Mouse (Mus musculus) heart, embryonic 13.5 days (tissue): Measurements from ENCODE around the gene Crim1. TPM values are rescaled to one million over a fixed set of nuclear protein-coding genes. Genes with fewer than 3 reads are reported as not detected.
"Not testable (repeated sequence)": the region's sequence is repeated elsewhere in the genome, so short reads cannot be mapped to it uniquely, and the experiment has no call there.

ENCODE experiments used
- ATAC-seq: fragments of 200-750 bp; cut with Nextera tagmentation; 2 replicates; pipeline ENCODE4 v1.8.0; 2017; ENCODE audit warnings: moderate TSS enrichment; ENCODE audit not compliant: insufficient number of reproducible peaks, low FRiP score, low TSS enrichment; ENCODE audit errors: extremely low read depth
- H3K27ac ChIP-seq: fragments of 300-500 bp; sonication (generic); replicated peaks from 2 replicates; pipeline ENCODE4 v1.5.1; 2015; ENCODE audit warnings: moderate library complexity, mild to moderate bottlenecking, inconsistent platforms
- H3K27me3 ChIP-seq: fragments of 300-500 bp; sonication (generic); replicated peaks from 2 replicates; pipeline ENCODE4 v1.6.1; 2015; ENCODE audit warnings: mild to moderate bottlenecking, inconsistent platforms
- H3K36me3 ChIP-seq: fragments of 300-500 bp; sonication (generic); 2 replicates; pipeline ENCODE4 v1.6.1; 2015; ENCODE audit warnings: mild to moderate bottlenecking, inconsistent platforms
- H3K4me1 ChIP-seq: fragments of 300-500 bp; sonication (generic); 2 replicates; pipeline ENCODE4 v1.6.1; 2015; ENCODE audit warnings: inconsistent platforms
- H3K4me2 ChIP-seq: fragments of 300-500 bp; sonication (generic); 2 replicates; pipeline ENCODE4 v1.6.1; 2015; ENCODE audit warnings: inconsistent platforms, mild to moderate bottlenecking, moderate library complexity
- H3K4me3 ChIP-seq: fragments of 300-500 bp; sonication (generic); 2 replicates; pipeline ENCODE4 v1.5.1; 2015; ENCODE audit warnings: moderate library complexity, mild to moderate bottlenecking, inconsistent platforms
- H3K9ac ChIP-seq: fragments of 300-500 bp; sonication (generic); 2 replicates; pipeline ENCODE4 v1.6.1; 2015; ENCODE audit warnings: inconsistent platforms, mild to moderate bottlenecking, moderate library complexity
- H3K9me3 ChIP-seq: fragments of 300-500 bp; sonication (generic); 2 replicates; pipeline ENCODE4 v1.6.1; 2016; ENCODE audit warnings: inconsistent platforms
- WGBS: fragments of 180-500 bp; shearing (Covaris S2); methylation state at CpG from one replicate; pipeline ENCODE4 v1.1.7; 2015; ENCODE audit warnings: mixed read lengths; 5-methylcytosine and 5-hydroxymethylcytosine counted together
- polyA plus RNA-seq: library from polyadenylated mRNA; unstranded; fragments of >200 nt; fragmentation: Nextera tagmentation; extraction: Ambion mirVana; gene quantifications from 2 replicates; pipeline ENCODE4 v1.2.1, GENCODE M21; 2015

Crim1 gene
- polyA plus RNA-seq, 1 experiment from 2014 or later: 2.1 TPM

- WGBS: 92% methylated on average over 2 of the region's 2 CpGs
- H3K9me3 ChIP-seq, H3K36me3 ChIP-seq, H3K4me3 ChIP-seq, ATAC-seq, H3K27ac ChIP-seq, H3K4me2 ChIP-seq, H3K27me3 ChIP-seq, H3K9ac ChIP-seq: not testable (repeated sequence)
- H3K4me1 ChIP-seq: peaks cover 30% of the 10 kb centered on the region
Observed at GRCm38 (mm10) chr17:78253587-78253986, 53.5 kb downstream of the Crim1 start.

- Histone ChIP-seq H3K9ac (no peak overlapping the region), H3K27ac (no peak overlapping the region), H3K9me3 (no peaks in the 10 kb centered on the region), H3K4me1 (peaks cover 23% of the 10 kb centered on the region), H3K4me2 (no peak overlapping the region), H3K36me3 (no peaks in the 10 kb centered on the region), H3K27me3 (no peaks in the 10 kb centered on the region), H3K4me3 (no peak overlapping the region)
- WGBS: 66% methylated on average over 8 of the region's 8 CpGs
- no peak for ATAC-seq
Observed at GRCm38 (mm10) chr17:78254256-78254655, 54.2 kb downstream of the Crim1 start.

- Histone ChIP-seq H3K27ac (no peak overlapping the region), H3K27me3 (no peaks in the 10 kb centered on the region), H3K4me1 (peaks cover 13% of the 10 kb centered on the region), H3K4me3 (no peak overlapping the region), H3K36me3 (no peaks in the 10 kb centered on the region), H3K4me2 (no peak overlapping the region), H3K9me3 (no peaks in the 10 kb centered on the region), H3K9ac (no peak overlapping the region)
- 92% methylated on average over 9 of the region's 9 CpGs for WGBS
- ATAC-seq: no peak
Observed at GRCm38 (mm10) chr17:78255711-78256110, 55.7 kb downstream of the Crim1 start.

- no peaks in the 10 kb centered on the region for H3K36me3 ChIP-seq
- H3K27ac ChIP-seq: no peak overlapping the region
- no peak overlapping the region for H3K4me3 ChIP-seq
- no peaks in the 10 kb centered on the region for H3K27me3 ChIP-seq
- WGBS: 85% methylated on average over 8 of the region's 8 CpGs
- ATAC-seq: no peak
- H3K9ac ChIP-seq: no peak overlapping the region
- no peaks in the 10 kb centered on the region for H3K9me3 ChIP-seq
- H3K4me2 ChIP-seq: no peak overlapping the region
- peaks cover 8% of the 10 kb centered on the region for H3K4me1 ChIP-seq
Observed at GRCm38 (mm10) chr17:78256534-78256933, 56.5 kb downstream of the Crim1 start.

- Histone ChIP-seq H3K4me3 (no peak overlapping the region), H3K27me3 (no peaks in the 10 kb centered on the region), H3K4me1 (0 out of 2 replicates have a peak, but pooled peaks cover 3% of the 10 kb centered on the region), H3K9me3 (no peaks in the 10 kb centered on the region), H3K9ac (no peak overlapping the region), H3K27ac (no peak overlapping the region), H3K36me3 (no peaks in the 10 kb centered on the region), H3K4me2 (no peak overlapping the region)
- ATAC-seq: no peak
- WGBS: 85% methylated on average over 4 of the region's 4 CpGs
Observed at GRCm38 (mm10) chr17:78261684-78262083, 61.6 kb downstream of the Crim1 start.

- WGBS: 67% methylated on average over 11 of the region's 11 CpGs
- no peaks in the 10 kb centered on the region for H3K9me3 ChIP-seq
- no peak overlapping the region for H3K27ac ChIP-seq
- no peak overlapping the region for H3K9ac ChIP-seq
- no peak overlapping the region for H3K4me2 ChIP-seq
- no peak for ATAC-seq
- H3K36me3 ChIP-seq: no peaks in the 10 kb centered on the region
- H3K4me1 ChIP-seq: peaks cover 10% of the 10 kb centered on the region
- no peaks in the 10 kb centered on the region for H3K27me3 ChIP-seq
- H3K4me3 ChIP-seq: no peak overlapping the region
Observed at GRCm38 (mm10) chr17:78264116-78264515, 64.1 kb downstream of the Crim1 start.

- Histone ChIP-seq H3K4me1 (peaks cover 10% of the 10 kb centered on the region), H3K9ac (no peak overlapping the region), H3K36me3 (no peaks in the 10 kb centered on the region), H3K27ac (no peak overlapping the region), H3K4me3 (no peak overlapping the region), H3K27me3 (no peaks in the 10 kb centered on the region), H3K9me3 (no peaks in the 10 kb centered on the region), H3K4me2 (no peak overlapping the region)
- no peak for ATAC-seq
- WGBS: 82% methylated on average over 7 of the region's 7 CpGs
Observed at GRCm38 (mm10) chr17:78265135-78265534, 65.1 kb downstream of the Crim1 start.

- Histone ChIP-seq H3K36me3 (no peaks in the 10 kb centered on the region), H3K4me1 (peaks cover 10% of the 10 kb centered on the region), H3K27me3 (no peaks in the 10 kb centered on the region), H3K9ac (no peak overlapping the region), H3K9me3 (no peaks in the 10 kb centered on the region), H3K27ac (no peak overlapping the region), H3K4me3 (no peak overlapping the region), H3K4me2 (no peak overlapping the region)
- WGBS: 82% methylated on average over 2 of the region's 2 CpGs
- ATAC-seq: no peak
Observed at GRCm38 (mm10) chr17:78266271-78266670, 66.2 kb downstream of the Crim1 start.

- no peak for ATAC-seq
- Histone ChIP-seq H3K9me3 (no peaks in the 10 kb centered on the region), H3K36me3 (no peaks in the 10 kb centered on the region), H3K4me3 (no peak overlapping the region), H3K9ac (no peak overlapping the region), H3K27me3 (no peaks in the 10 kb centered on the region), H3K4me1 (peaks cover 30% of the 10 kb centered on the region), H3K27ac (no peak overlapping the region), H3K4me2 (no peak overlapping the region)
- WGBS: 80% methylated on average over 4 of the region's 4 CpGs
Observed at GRCm38 (mm10) chr17:78268591-78268990, 68.5 kb downstream of the Crim1 start.

- Histone ChIP-seq H3K4me1 (peaks cover 31% of the 10 kb centered on the region), H3K27ac (no peak overlapping the region), H3K4me2 (no peak overlapping the region), H3K36me3 (no peaks in the 10 kb centered on the region), H3K4me3 (no peak overlapping the region), H3K9me3 (no peaks in the 10 kb centered on the region), H3K27me3 (no peaks in the 10 kb centered on the region), H3K9ac (no peak overlapping the region)
- WGBS: 93% methylated on average over 8 of the region's 8 CpGs
- ATAC-seq: no peak
Observed at GRCm38 (mm10) chr17:78269311-78269710, 69.3 kb downstream of the Crim1 start.

GRCm38 (mm10) chr17:78270019-78270418, 70.0 kb downstream of the Crim1 start:
- no peak overlapping the region for H3K4me3 ChIP-seq
- 64% methylated on average over 6 of the region's 6 CpGs for WGBS

GRCm38 (mm10) chr17:78271731-78272130, 71.7 kb downstream of the Crim1 start:
- Histone ChIP-seq H3K4me3 (no peak overlapping the region), H3K4me1 (peaks cover 35% of the 10 kb centered on the region), H3K27me3 (no peaks in the 10 kb centered on the region), H3K4me2 (no peak overlapping the region), H3K27ac (peak overlapping the region; percentile 61; the same call in 1 of the 2 replicates), H3K9me3 (no peaks in the 10 kb centered on the region), H3K9ac (no peak overlapping the region), H3K36me3 (no peaks in the 10 kb centered on the region)
- WGBS: 66% methylated on average over 8 of the region's 8 CpGs
- no peak for ATAC-seq

More at GRCm38 (mm10) chr17:78270019-78270418, 70.0 kb downstream of the Crim1 start:
- Histone ChIP-seq H3K27ac (no peak overlapping the region), H3K9ac (no peak overlapping the region), H3K4me1 (peaks cover 31% of the 10 kb centered on the region), H3K36me3 (no peaks in the 10 kb centered on the region), H3K9me3 (no peaks in the 10 kb centered on the region), H3K4me2 (no peak overlapping the region), H3K27me3 (no peaks in the 10 kb centered on the region)
- ATAC-seq: no peak
